Mouse (Mus musculus) spleen, adult 2 months (tissue): ENCODE results near the gene Mrpl54.

Source experiments
- CTCF ChIP-seq: fragments of 200-500 bp; IDR thresholded peaks from 2 replicates; pipeline ENCODE4 v1.5.1; 2011; ENCODE audit warnings: mild to moderate bottlenecking, inconsistent platforms; ENCODE audit not compliant: insufficient read depth, insufficient read length, insufficient replicate concordance; ENCODE audit errors: extremely low read depth
- POLR2A ChIP-seq: fragments of 200-500 bp; IDR thresholded peaks from 2 replicates; pipeline ENCODE4 v1.6.1; 2011; ENCODE audit warnings: low read depth, low read length, inconsistent platforms

GRCm38 (mm10) chr10:81238618-81239017 is 28.1 kb downstream of the Mrpl54 start:
- no peak for TF ChIP-seq CTCF
- TF ChIP-seq POLR2A, result no peak
